In genomic region chr6:106769290-106769866, GRCm38 (mm10) we compare ENCODE assay signal across 8 mouse cellular contexts. TPM values are rescaled to one million over a fixed set of nuclear protein-coding genes. Genes with fewer than 3 reads are reported as not detected.
DNase-seq lines count a peak whose midpoint lies in the region; ATAC-seq and TF ChIP-seq lines count a peak whose summit lies in the region.

No protein-coding gene starts in this region.

- H3K4me3 ChIP-seq in heart, postnatal 0 days (ENCODE audit: low read depth, low read length), result peak overlapping the region; percentile 92
- peak overlapping the region; percentile 77 for H3K4me3 ChIP-seq in forebrain, postnatal 0 days (ENCODE audit: low read depth, low read length)
- peak overlapping the region; percentile 83 for H3K4me3 ChIP-seq in liver, embryonic 15.5 days (replicated peaks)

- no peaks in the 10 kb centered on the region for H3K27me3 ChIP-seq in heart, postnatal 0 days (ENCODE audit: control insufficient read depth, insufficient read depth, low read length)
- no peaks in the 10 kb centered on the region for H3K27me3 ChIP-seq in forebrain, postnatal 0 days (ENCODE audit: insufficient read depth, low read length)
- H3K27me3 ChIP-seq in liver, embryonic 15.5 days, result no peaks in the 10 kb centered on the region; the same call in 1 of the 2 replicates

- intact Hi-C loops in heart, postnatal 10 days (cut with DNase I), result loop anchor here (5.0 kb wide), 1 partner anchor 33 kb away; the partner anchor contains the start of gene Crbn
- intact Hi-C loops in gastrocnemius, postnatal 36 days (cut with DNase I), result no loop called here

- H3K9me3 ChIP-seq in heart, postnatal 0 days (replicated peaks; ENCODE audit: control insufficient read depth, low read length), result no peaks in the 10 kb centered on the region
- H3K9me3 ChIP-seq in forebrain, postnatal 0 days (ENCODE audit: low read length), result no peaks in the 10 kb centered on the region
- H3K9me3 ChIP-seq in liver, embryonic 15.5 days (replicated peaks), result no peaks in the 10 kb centered on the region

- TF ChIP-seq EP300 in heart, postnatal 0 days (IDR thresholded peaks at IDR 0.05; ENCODE audit: low read depth), result no peak

- WGBS in heart, postnatal 0 days, result 2% methylated on average over 33 of the region's 33 CpGs
- 3% methylated on average over 33 of the region's 33 CpGs for WGBS in forebrain, postnatal 0 days
- WGBS in liver, embryonic 15.5 days (ENCODE audit: insufficient replicate concordance), result 1% methylated on average over 33 of the region's 33 CpGs

- no peak for TF ChIP-seq CTCF in heart, postnatal 0 days (IDR thresholded peaks at IDR 0.05; ENCODE audit: low read depth)
- TF ChIP-seq CTCF in forebrain, postnatal 0 days (IDR thresholded peaks at IDR 0.05; ENCODE audit: low read depth), result no peak

- ATAC-seq in heart, postnatal 0 days (ENCODE audit: insufficient read depth, low read depth), result peak; percentile 64
- peak; percentile 72 for ATAC-seq in forebrain, postnatal 0 days
- peak; percentile 73; the same call in 1 of the 2 replicates for ATAC-seq in liver, embryonic 15.5 days (ENCODE audit: insufficient read depth)

- DNase-seq in heart, postnatal 0 days (ENCODE audit: low spot score), result no peak
- DNase-seq in heart, postnatal 10 days, result no peak
- DNase-seq in NIH3T3 (ENCODE audit: low read depth), result peak; percentile 38
- no peak for DNase-seq in forebrain, postnatal 0 days
- no peak for DNase-seq in gastrocnemius, postnatal 36 days
- no peak for DNase-seq in ovary, postnatal 10 days (ENCODE audit: low spot score)
- no peak for DNase-seq in B cell, adult 2 months

- peak overlapping the region; percentile 91 for H3K4me2 ChIP-seq in heart, postnatal 0 days (ENCODE audit: low read depth, low read length)
- peak overlapping the region; percentile 90 for H3K4me2 ChIP-seq in forebrain, postnatal 0 days (ENCODE audit: low read depth)
- peak overlapping the region; percentile 89 for H3K4me2 ChIP-seq in liver, embryonic 15.5 days

- H3K4me1 ChIP-seq in heart, postnatal 0 days (ENCODE audit: control insufficient read depth, insufficient read depth), result peaks cover 10% of the 10 kb centered on the region
- peaks cover 12% of the 10 kb centered on the region for H3K4me1 ChIP-seq in forebrain, postnatal 0 days (ENCODE audit: insufficient read depth)
- H3K4me1 ChIP-seq in liver, embryonic 15.5 days (replicated peaks), result peaks cover 15% of the 10 kb centered on the region

- H3K9ac ChIP-seq in heart, postnatal 0 days (replicated peaks; ENCODE audit: low read depth, low read length), result peak overlapping the region; percentile 84
- peak overlapping the region; percentile 57 for H3K9ac ChIP-seq in forebrain, postnatal 0 days
- peak overlapping the region; percentile 67 for H3K9ac ChIP-seq in liver, embryonic 15.5 days

- H3K27ac ChIP-seq in heart, postnatal 0 days (ENCODE audit: low read depth), result peak overlapping the region; percentile 67
- H3K27ac ChIP-seq in forebrain, postnatal 0 days (ENCODE audit: low read depth, low read length), result 0 out of 2 replicates have a peak overlapping the region, but pooled peaks have one; percentile 23
- H3K27ac ChIP-seq in liver, embryonic 15.5 days (replicated peaks), result peak overlapping the region; percentile 84

- H3K36me3 ChIP-seq in heart, postnatal 0 days (replicated peaks; ENCODE audit: control insufficient read depth, insufficient read depth, low read length), result peaks cover 19% of the 10 kb centered on the region
- H3K36me3 ChIP-seq in forebrain, postnatal 0 days (ENCODE audit: insufficient read depth), result peaks cover 18% of the 10 kb centered on the region
- peaks cover 24% of the 10 kb centered on the region for H3K36me3 ChIP-seq in liver, embryonic 15.5 days (replicated peaks)

RNA-seq across cellular contexts. Expression of gene Trnt1, which starts 0.5 kb away (rescaled TPM):
- total RNA-seq in heart, postnatal 0 days (2014; rRNA removed; ENCODE audit: low replicate concordance), result 9.1 and 15.3 TPM in 2 replicates
- 35.0 and 40.6 TPM in 2 replicates for polyA plus RNA-seq in heart, postnatal 0 days (2015; fragmentation: Nextera tagmentation; extraction: Ambion mirVana)
- 10 to 100 TPM; 34.9 to 35.7 TPM for total RNA-seq in heart, postnatal 10 days (2021)
- total RNA-seq in forebrain, postnatal 0 days (2014; rRNA removed), result 69.5 and 73.0 TPM in 2 replicates
- polyA plus RNA-seq in forebrain, postnatal 0 days (2015; fragmentation: Nextera tagmentation; extraction: Ambion mirVana), result 53.9 and 58.2 TPM in 2 replicates
- 26.4 and 28.3 TPM in 2 replicates for polyA plus RNA-seq in liver, embryonic 15.5 days (2015; fragmentation: Nextera tagmentation; extraction: Ambion mirVana)
- total RNA-seq in gastrocnemius, postnatal 36 days (2021), result 10 to 100 TPM; 19.1 to 24.5 TPM

RNA-seq across cellular contexts. Expression of gene Il5ra, which starts 20.5 kb away (rescaled TPM):
- not detected in 2 replicates for total RNA-seq in heart, postnatal 0 days (2014; rRNA removed; ENCODE audit: low replicate concordance)
- polyA plus RNA-seq in heart, postnatal 0 days (2015; fragmentation: Nextera tagmentation; extraction: Ambion mirVana), result 0.05 TPM in 1 of 2 replicates, not detected in the other
- total RNA-seq in heart, postnatal 10 days (2021), result not detected
- not detected in 2 replicates for total RNA-seq in forebrain, postnatal 0 days (2014; rRNA removed)
- polyA plus RNA-seq in forebrain, postnatal 0 days (2015; fragmentation: Nextera tagmentation; extraction: Ambion mirVana), result 0.06 TPM in 1 of 2 replicates, not detected in the other
- polyA plus RNA-seq in liver, embryonic 15.5 days (2015; fragmentation: Nextera tagmentation; extraction: Ambion mirVana), result 0.05 TPM in 2 replicates
- total RNA-seq in gastrocnemius, postnatal 36 days (2021), result not detected

RNA-seq across cellular contexts. Expression of gene Crbn, which starts 30.5 kb away (rescaled TPM):
- 22.5 and 33.6 TPM in 2 replicates for total RNA-seq in heart, postnatal 0 days (2014; rRNA removed; ENCODE audit: low replicate concordance)
- 30.3 and 33.2 TPM in 2 replicates for polyA plus RNA-seq in heart, postnatal 0 days (2015; fragmentation: Nextera tagmentation; extraction: Ambion mirVana)
- total RNA-seq in heart, postnatal 10 days (2021), result 10 to 100 TPM; 35.7 to 37.4 TPM
- total RNA-seq in forebrain, postnatal 0 days (2014; rRNA removed), result 70.4 and 70.9 TPM in 2 replicates
- polyA plus RNA-seq in forebrain, postnatal 0 days (2015; fragmentation: Nextera tagmentation; extraction: Ambion mirVana), result 51.3 and 53.3 TPM in 2 replicates
- polyA plus RNA-seq in liver, embryonic 15.5 days (2015; fragmentation: Nextera tagmentation; extraction: Ambion mirVana), result 19.6 and 21.1 TPM in 2 replicates
- 10 to 100 TPM; 40.3 to 45.1 TPM for total RNA-seq in gastrocnemius, postnatal 36 days (2021)

Comparison
In these comparisons a context has a peak if more than half of its experiments do, and no peak if none do; other contexts are left out.
1. H3K27ac ChIP-seq: peak in every context shown above with its lines; median percentile 84 in liver, embryonic 15.5 days; 67 in heart, postnatal 0 days; 23 in forebrain, postnatal 0 days.